11 mouse cellular contexts compared by ENCODE assay signal in genomic region chr11:119558870-119559610, GRCm38 (mm10). TPM values are rescaled to one million over a fixed set of nuclear protein-coding genes. Genes with fewer than 3 reads are reported as not detected.
DNase-seq lines count a peak whose midpoint lies in the region; ATAC-seq and TF ChIP-seq lines count a peak whose summit lies in the region.
"Had no signal": no experiment of that assay in that cellular context is flagged by ENCODE, and none has a peak within 500 bp of the region (broad histone marks: within the 10 kb centered on the region; RNA-seq: fewer than 3 reads in every experiment).

No protein-coding gene starts in this region.

- H3K9ac ChIP-seq in MEL (ENCODE audit: control insufficient read depth, low read depth, low read length, poor library complexity, severe bottlenecking): no peak overlapping the region
- H3K9ac ChIP-seq in forebrain, embryonic 15.5 days (replicated peaks): 0 out of 2 replicates have a peak overlapping the region, but pooled peaks have one; percentile 13
- H3K9ac ChIP-seq in midbrain, embryonic 11.5 days (ENCODE audit: low read length): 0 out of 2 replicates have a peak overlapping the region, but pooled peaks have one; percentile 35
- H3K9ac ChIP-seq: liver, embryonic 13.5 days had no signal

- no peak for TF ChIP-seq POLR2A in MEL (IDR thresholded peaks at IDR 0.05; ENCODE audit: control insufficient read depth in 1 of 2, insufficient read depth in 1 of 2, low read depth in 1 of 2, low read length in 2 of 2, poor library complexity in 1 of 2)

- peak; percentile 72 for DNase-seq in ES-CJ7 (ENCODE audit: low read depth, low spot score)
- no peak for DNase-seq in MEL (ENCODE audit: low read depth, low spot score)
- peak; percentile 93 for DNase-seq in midbrain, embryonic 11.5 days (ENCODE audit: low spot score, missing footprints)
- DNase-seq in layer of hippocampus, adult 9-11 months: no peak
- DNase-seq in right cerebral cortex, postnatal 36 days (ENCODE audit: low spot score in 2 of 2): no peak
- no peak for DNase-seq in right cerebral cortex, adult 2 months (ENCODE audit: low spot score in 2 of 2)
- DNase-seq in layer of hippocampus, postnatal 10 days (ENCODE audit: low spot score in 2 of 2): no peak
- DNase-seq: cerebellum, postnatal 25 days; liver, embryonic 13.5 days; thymus, postnatal 14 days had no signal

- H3K4me2 ChIP-seq in forebrain, embryonic 15.5 days (replicated peaks): 0 out of 2 replicates have a peak overlapping the region, but pooled peaks have one; percentile 20
- H3K4me2 ChIP-seq in midbrain, embryonic 11.5 days: peak overlapping the region; percentile 22
- H3K4me2 ChIP-seq: liver, embryonic 13.5 days had no signal

- no peaks in the 10 kb centered on the region for H3K4me1 ChIP-seq in MEL (ENCODE audit: control insufficient read depth in 1 of 2, insufficient read depth in 2 of 2, low read length in 2 of 2)
- peaks cover 23% of the 10 kb centered on the region for H3K4me1 ChIP-seq in forebrain, embryonic 15.5 days
- H3K4me1 ChIP-seq in midbrain, embryonic 11.5 days (ENCODE audit: control insufficient read depth, insufficient read depth, low read length): peaks cover 22% of the 10 kb centered on the region
- H3K4me1 ChIP-seq: liver, embryonic 13.5 days had no signal

- no peak for TF ChIP-seq EP300 in MEL (IDR thresholded peaks at IDR 0.05; ENCODE audit: low read depth in 1 of 2, low read length in 2 of 2)

- H3K79me2 ChIP-seq in MEL (ENCODE audit: control insufficient read depth, insufficient read depth, low read length, poor library complexity): no peaks in the 10 kb centered on the region

- WGBS in forebrain, embryonic 15.5 days: 3% methylated on average over 9 of the region's 9 CpGs
- WGBS in midbrain, embryonic 11.5 days: 5% methylated on average over 9 of the region's 9 CpGs

- peaks cover 7 to 12% of the 10 kb centered on the region in 2 experiments for H3K27me3 ChIP-seq in MEL (ENCODE audit: control insufficient read depth in 1 of 2, insufficient read depth in 2 of 2, low read length in 2 of 2)
- no peaks in the 10 kb centered on the region for H3K27me3 ChIP-seq in forebrain, embryonic 15.5 days
- H3K27me3 ChIP-seq in midbrain, embryonic 11.5 days (ENCODE audit: control insufficient read depth, insufficient read depth, low read length): peaks cover 8% of the 10 kb centered on the region

- no peak for TF ChIP-seq RAD21 in MEL (IDR thresholded peaks at IDR 0.05; ENCODE audit: low read depth, low read length)

- H3K27ac ChIP-seq in MEL (ENCODE audit: control insufficient read depth, low read depth, low read length): no peak overlapping the region
- H3K27ac ChIP-seq in forebrain, embryonic 15.5 days (replicated peaks): peak overlapping the region; percentile 67; the same call in 1 of the 2 replicates
- H3K27ac ChIP-seq in midbrain, embryonic 11.5 days (ENCODE audit: low read depth, low read length): peak overlapping the region; percentile 69
- H3K27ac ChIP-seq: liver, embryonic 13.5 days had no signal

- peak; percentile 61; the same call in 1 of the 2 replicates for ATAC-seq in forebrain, embryonic 15.5 days (replicated peaks)
- ATAC-seq in midbrain, embryonic 11.5 days (ENCODE audit: low FRiP score): peak; percentile 85

- H3K9me3 ChIP-seq in MEL (replicated peaks; ENCODE audit: insufficient read depth, low read length): no peaks in the 10 kb centered on the region
- no peaks in the 10 kb centered on the region for H3K9me3 ChIP-seq in forebrain, embryonic 15.5 days
- no peaks in the 10 kb centered on the region for H3K9me3 ChIP-seq in midbrain, embryonic 11.5 days (ENCODE audit: control insufficient read depth, low read length)
- H3K9me3 ChIP-seq: liver, embryonic 13.5 days had no signal

- TF ChIP-seq CTCF in MEL (IDR thresholded peaks at IDR 0.05 in 2 of 3, conservative IDR thresholded peaks at IDR 0.05 in 1 of 3; ENCODE audit: control insufficient read depth in 1 of 3, insufficient read depth in 1 of 3, low read depth in 2 of 3, low read length in 3 of 3, poor library complexity in 1 of 3, severe bottlenecking in 1 of 3): no peak

- no peaks in the 10 kb centered on the region for H3K36me3 ChIP-seq in MEL (ENCODE audit: control insufficient read depth in 1 of 2, insufficient read depth in 2 of 2, low read length in 2 of 2)
- H3K36me3 ChIP-seq in forebrain, embryonic 15.5 days: no peaks in the 10 kb centered on the region
- no peaks in the 10 kb centered on the region for H3K36me3 ChIP-seq in midbrain, embryonic 11.5 days (ENCODE audit: control insufficient read depth, insufficient read depth, low read length)
- H3K36me3 ChIP-seq: liver, embryonic 13.5 days had no signal

- no peak overlapping the region for H3K4me3 ChIP-seq in MEL (ENCODE audit: control insufficient read depth in 1 of 2, insufficient read depth in 1 of 2, low read depth in 2 of 2, low read length in 2 of 2)
- no peak overlapping the region for H3K4me3 ChIP-seq in forebrain, embryonic 15.5 days
- H3K4me3 ChIP-seq in midbrain, embryonic 11.5 days (ENCODE audit: low read depth, low read length): no peak overlapping the region
- H3K4me3 ChIP-seq: liver, embryonic 13.5 days had no signal

TF ChIP-seq in MEL, 35 proteins besides CTCF, POLR2A, EP300 and RAD21:
- TF ChIP-seq NELFE (IDR thresholded peaks at IDR 0.05; ENCODE audit: low read depth, low read length) (no peak), USF1 (IDR thresholded peaks at IDR 0.05; ENCODE audit: low read depth, low read length) (peak; percentile 68), MYB (IDR thresholded peaks at IDR 0.05; ENCODE audit: low read depth, low read length) (no peak), GABPA (IDR thresholded peaks at IDR 0.05; ENCODE audit: low read depth, low read length) (no peak), ELF1 (IDR thresholded peaks at IDR 0.05; ENCODE audit: low read depth, low read length) (no peak)

RNA-seq across cellular contexts. Expression of gene Nptx1, which starts 11.5 kb away (rescaled TPM):
- total RNA-seq in MEL (2012; rRNA removed): not detected in 2 replicates
- not detected for polyA plus RNA-seq in MEL (2012; ENCODE audit: insufficient read depth in 1 of 2, insufficient read length in 2 of 2, low read depth in 1 of 2, low replicate concordance in 2 of 2, missing spikeins in 1 of 2)
- polyA plus RNA-seq in forebrain, embryonic 15.5 days (2015; fragmentation: Nextera tagmentation; extraction: Ambion mirVana): 9.0 and 10.2 TPM in 2 replicates
- 2.5 and 3.0 TPM in 2 replicates for polyA plus RNA-seq in midbrain, embryonic 11.5 days (2014; fragmentation: Nextera tagmentation; extraction: Ambion mirVana)
- total RNA-seq in layer of hippocampus, postnatal 10 days (2021): 100 to 1,000 TPM; 146 to 173 TPM

RNA-seq across cellular contexts. Expression of gene Rptor, which starts 43.7 kb away (rescaled TPM):
- total RNA-seq in MEL (2012; rRNA removed): 32.0 and 34.9 TPM in 2 replicates
- polyA plus RNA-seq in MEL (2012; ENCODE audit: insufficient read depth in 1 of 2, insufficient read length in 2 of 2, low read depth in 1 of 2, low replicate concordance in 2 of 2, missing spikeins in 1 of 2): 10 to 100 TPM in 1 of 2 experiments, not detected in 1; 33.9 TPM
- 12.0 and 13.3 TPM in 2 replicates for polyA plus RNA-seq in forebrain, embryonic 15.5 days (2015; fragmentation: Nextera tagmentation; extraction: Ambion mirVana)
- polyA plus RNA-seq in midbrain, embryonic 11.5 days (2014; fragmentation: Nextera tagmentation; extraction: Ambion mirVana): 8.7 and 11.1 TPM in 2 replicates
- total RNA-seq in layer of hippocampus, postnatal 10 days (2021): 10 to 100 TPM; 50.2 to 61.3 TPM

Comparison
In these comparisons a context has a peak if more than half of its experiments do, and no peak if none do; other contexts are left out.
1. DNase-seq: peak in ES-CJ7 (single experiment) and midbrain, embryonic 11.5 days (single experiment); none in MEL (single experiment), layer of hippocampus, adult 9-11 months (single experiment), right cerebral cortex, postnatal 36 days (0 of 2), right cerebral cortex, adult 2 months (0 of 2) and layer of hippocampus, postnatal 10 days (0 of 2).